ENCODE assay signal across 10 mouse cellular contexts in the genomic region with DNA sequence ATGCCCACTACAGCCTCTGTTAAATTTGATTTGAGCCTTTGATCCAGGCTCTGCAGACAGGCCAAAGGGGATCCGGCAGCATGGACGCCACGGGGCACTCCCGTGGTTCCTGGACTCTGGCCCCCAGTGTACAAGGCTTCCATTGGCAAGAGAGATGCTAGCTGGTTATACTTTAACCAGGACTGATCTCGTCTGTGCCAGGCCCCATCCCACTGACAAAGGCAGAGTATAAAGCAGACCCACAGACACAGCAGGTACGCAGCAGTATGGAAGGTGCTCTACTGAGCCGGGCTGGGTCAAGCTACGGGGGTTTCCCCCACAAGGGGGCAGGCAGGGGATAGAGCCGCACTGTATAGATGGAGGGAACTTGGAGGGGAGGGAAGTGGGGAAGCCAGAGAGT. TPM values are rescaled to one million over a fixed set of nuclear protein-coding genes. Genes with fewer than 3 reads are reported as not detected.
DNase-seq lines count a peak whose midpoint lies in the region; ATAC-seq lines count a peak whose summit lies in the region.
"Had no signal": no experiment of that assay in that cellular context is flagged by ENCODE, and none has a peak within 500 bp of the region (broad histone marks: within the 10 kb centered on the region; RNA-seq: fewer than 3 reads in every experiment).

No protein-coding gene starts in this region.

- no peak for DNase-seq in neural tube, embryonic 11.5 days (ENCODE audit: low spot score)
- peak; percentile 51 for DNase-seq in embryonic facial prominence, embryonic 10.5 days (ENCODE audit: low spot score)
- peak; percentile 85 to 93 for DNase-seq in kidney, postnatal 36 days
- peak; percentile 58 for DNase-seq in thymus, postnatal 25 days
- DNase-seq in adipocyte (ENCODE audit: low spot score) = no peak
- no peak for DNase-seq in gastrocnemius, adult 18-20 months (ENCODE audit: low spot score)

- no peaks in the 10 kb centered on the region for H3K9me3 ChIP-seq in neural tube, embryonic 11.5 days (ENCODE audit: control insufficient read depth, low read length)
- H3K9me3 ChIP-seq in neural tube, embryonic 15.5 days (replicated peaks) = no peaks in the 10 kb centered on the region
- no peaks in the 10 kb centered on the region for H3K9me3 ChIP-seq in embryonic facial prominence, embryonic 10.5 days
- H3K9me3 ChIP-seq: megakaryocyte, embryonic 14.5 days had no signal

- H3K4me1 ChIP-seq in neural tube, embryonic 11.5 days (ENCODE audit: control insufficient read depth, insufficient read depth, low read length) = no peaks in the 10 kb centered on the region
- H3K4me1 ChIP-seq in neural tube, embryonic 15.5 days = peaks cover 7% of the 10 kb centered on the region
- H3K4me1 ChIP-seq in embryonic facial prominence, embryonic 10.5 days = peaks cover 10% of the 10 kb centered on the region

- no peaks in the 10 kb centered on the region for H3K36me3 ChIP-seq in neural tube, embryonic 11.5 days (ENCODE audit: control insufficient read depth, insufficient read depth, low read length)
- no peaks in the 10 kb centered on the region for H3K36me3 ChIP-seq in neural tube, embryonic 15.5 days
- H3K36me3 ChIP-seq in embryonic facial prominence, embryonic 10.5 days (replicated peaks) = no peaks in the 10 kb centered on the region

- H3K27me3 ChIP-seq in neural tube, embryonic 11.5 days (ENCODE audit: control insufficient read depth, insufficient read depth, low read length) = no peaks in the 10 kb centered on the region; the same call in 1 of the 2 replicates
- no peaks in the 10 kb centered on the region for H3K27me3 ChIP-seq in neural tube, embryonic 15.5 days (replicated peaks)
- H3K27me3 ChIP-seq in embryonic facial prominence, embryonic 10.5 days (replicated peaks; ENCODE audit: low read depth, poor library complexity, severe bottlenecking) = peaks cover 47% of the 10 kb centered on the region

- 35% methylated on average over 9 of the region's 9 CpGs for WGBS in neural tube, embryonic 11.5 days
- WGBS in neural tube, embryonic 15.5 days = 20% methylated on average over 9 of the region's 9 CpGs
- 41% methylated on average over 9 of the region's 9 CpGs for WGBS in embryonic facial prominence, embryonic 10.5 days

- no peak overlapping the region for H3K4me2 ChIP-seq in neural tube, embryonic 11.5 days (ENCODE audit: low read depth)
- H3K4me2 ChIP-seq in neural tube, embryonic 15.5 days = no peak overlapping the region

- H3K4me3 ChIP-seq in neural tube, embryonic 11.5 days (ENCODE audit: low read depth, low read length) = no peak overlapping the region
- H3K4me3 ChIP-seq in neural tube, embryonic 15.5 days (replicated peaks) = no peak overlapping the region
- H3K4me3 ChIP-seq in embryonic facial prominence, embryonic 10.5 days = peak overlapping the region; percentile 34

- peak overlapping the region; percentile 10; the same call in 1 of the 2 replicates for H3K9ac ChIP-seq in neural tube, embryonic 11.5 days (ENCODE audit: low read length)
- H3K9ac ChIP-seq in neural tube, embryonic 15.5 days (replicated peaks) = no peak overlapping the region

- no peak overlapping the region for H3K27ac ChIP-seq in neural tube, embryonic 11.5 days (ENCODE audit: low read depth, low read length)
- no peak overlapping the region for H3K27ac ChIP-seq in neural tube, embryonic 15.5 days (replicated peaks)
- peak overlapping the region; percentile 45; the same call in 1 of the 2 replicates for H3K27ac ChIP-seq in embryonic facial prominence, embryonic 10.5 days (replicated peaks)

- no peak for ATAC-seq in neural tube, embryonic 11.5 days (ENCODE audit: insufficient read depth, low FRiP score, low TSS enrichment)
- no peak for ATAC-seq in neural tube, embryonic 15.5 days (ENCODE audit: low FRiP score)
- no peak for ATAC-seq in frontal cortex, adult (ENCODE audit: low TSS enrichment)

RNA-seq across cellular contexts. Expression of gene Pklr, which starts 0.4 kb away (rescaled TPM):
- 1.5 and 2.4 TPM in 2 replicates for polyA plus RNA-seq in neural tube, embryonic 11.5 days (2014; fragmentation: Nextera tagmentation; extraction: Ambion mirVana)
- 0.06 and 1.4 TPM in 2 replicates for polyA plus RNA-seq in neural tube, embryonic 15.5 days (2015; fragmentation: Nextera tagmentation; extraction: Ambion mirVana)
- polyA plus RNA-seq in embryonic facial prominence, embryonic 10.5 days (2016; fragmentation: Nextera tagmentation; extraction: Ambion mirVana) = 2.8 and 3.2 TPM in 2 replicates
- not detected for total RNA-seq in gastrocnemius, adult 18-20 months (2021)

RNA-seq across cellular contexts. Expression of gene Hcn3, which starts 23.6 kb away (rescaled TPM):
- 5.2 and 7.5 TPM in 2 replicates for polyA plus RNA-seq in neural tube, embryonic 11.5 days (2014; fragmentation: Nextera tagmentation; extraction: Ambion mirVana)
- polyA plus RNA-seq in neural tube, embryonic 15.5 days (2015; fragmentation: Nextera tagmentation; extraction: Ambion mirVana) = 44.8 and 59.3 TPM in 2 replicates
- 3.5 and 3.6 TPM in 2 replicates for polyA plus RNA-seq in embryonic facial prominence, embryonic 10.5 days (2016; fragmentation: Nextera tagmentation; extraction: Ambion mirVana)
- under 1 TPM; 0.14 to 0.26 TPM for total RNA-seq in gastrocnemius, adult 18-20 months (2021)

RNA-seq across cellular contexts. Expression of gene Clk2, which starts 28.2 kb away (rescaled TPM):
- 26.5 and 32.3 TPM in 2 replicates for polyA plus RNA-seq in neural tube, embryonic 11.5 days (2014; fragmentation: Nextera tagmentation; extraction: Ambion mirVana)
- polyA plus RNA-seq in neural tube, embryonic 15.5 days (2015; fragmentation: Nextera tagmentation; extraction: Ambion mirVana) = 20.2 and 22.5 TPM in 2 replicates
- 33.6 and 36.2 TPM in 2 replicates for polyA plus RNA-seq in embryonic facial prominence, embryonic 10.5 days (2016; fragmentation: Nextera tagmentation; extraction: Ambion mirVana)
- total RNA-seq in gastrocnemius, adult 18-20 months (2021) = 10 to 100 TPM; 16.6 to 18.6 TPM

RNA-seq across cellular contexts. Expression of gene Fdps, which starts 34.6 kb away (rescaled TPM):
- polyA plus RNA-seq in neural tube, embryonic 11.5 days (2014; fragmentation: Nextera tagmentation; extraction: Ambion mirVana) = 384 TPM in 2 replicates
- 437 and 499 TPM in 2 replicates for polyA plus RNA-seq in neural tube, embryonic 15.5 days (2015; fragmentation: Nextera tagmentation; extraction: Ambion mirVana)
- polyA plus RNA-seq in embryonic facial prominence, embryonic 10.5 days (2016; fragmentation: Nextera tagmentation; extraction: Ambion mirVana) = 364 and 386 TPM in 2 replicates
- 10 to 100 TPM; 27.2 to 27.8 TPM for total RNA-seq in gastrocnemius, adult 18-20 months (2021)

RNA-seq across cellular contexts. Expression of gene Gm43738, which starts 35.5 kb away (rescaled TPM):
- 0.12 TPM in 1 of 2 replicates, not detected in the other for polyA plus RNA-seq in neural tube, embryonic 11.5 days (2014; fragmentation: Nextera tagmentation; extraction: Ambion mirVana)
- not detected in 2 replicates for polyA plus RNA-seq in neural tube, embryonic 15.5 days (2015; fragmentation: Nextera tagmentation; extraction: Ambion mirVana)
- 0.09 TPM in 1 of 2 replicates, not detected in the other for polyA plus RNA-seq in embryonic facial prominence, embryonic 10.5 days (2016; fragmentation: Nextera tagmentation; extraction: Ambion mirVana)
- total RNA-seq in gastrocnemius, adult 18-20 months (2021) = not detected
- total RNA-seq: gastrocnemius, postnatal 4 days had no signal

Comparison
In these comparisons a context has a peak if more than half of its experiments do, and no peak if none do; other contexts are left out.
1. DNase-seq: peak in embryonic facial prominence, embryonic 10.5 days (single experiment), kidney, postnatal 36 days (2 of 2) and thymus, postnatal 25 days (single experiment); none in neural tube, embryonic 11.5 days (single experiment), adipocyte (single experiment) and gastrocnemius, adult 18-20 months (single experiment).